Mouse (Mus musculus) myocyte (in vitro differentiated cells): ENCODE measurements around the gene Nae1. TPM values are rescaled to one million over a fixed set of nuclear protein-coding genes. Genes with fewer than 3 reads are reported as not detected.
A peak's percentile ranks its signal among the peaks of the same experiment; 100 is the strongest.

Experiments
- H3K27me3 ChIP-seq: one replicate; pipeline ENCODE4 v1.6.1; 2011; ENCODE audit not compliant: control insufficient read depth, insufficient read depth, insufficient read length
- H3K36me3 ChIP-seq: one replicate; pipeline ENCODE4 v1.6.1; 2011; ENCODE audit not compliant: control insufficient read depth, insufficient read depth
- H3K4me2 ChIP-seq: one replicate; pipeline ENCODE4 v1.6.1; 2011; ENCODE audit warnings: low read depth, control low read depth
- H3K4me3 ChIP-seq: one replicate; pipeline ENCODE4 v1.5.1; 2011; ENCODE audit warnings: mild to moderate bottlenecking, control low read depth, moderate library complexity
- H3K79me2 ChIP-seq: one replicate; pipeline ENCODE4 v1.6.1; 2011; ENCODE audit not compliant: control insufficient read depth, insufficient read depth
- H3ac ChIP-seq: one replicate; pipeline ENCODE4 v1.6.1; 2011; ENCODE audit not compliant: control insufficient read depth, insufficient read length
- CEBPB ChIP-seq: IDR thresholded peaks from 2 replicates; pipeline ENCODE4 v1.6.1; 2011; ENCODE audit warnings: mild to moderate bottlenecking, moderate library complexity; ENCODE audit not compliant: poor library complexity, insufficient read depth, severe bottlenecking
- E2F4 ChIP-seq: IDR thresholded peaks from one replicate; pipeline ENCODE4 v1.6.1; 2011; ENCODE audit warnings: mild to moderate bottlenecking, control low read depth, moderate library complexity; ENCODE audit not compliant: insufficient read depth
- MAX ChIP-seq: IDR thresholded peaks from one replicate; pipeline ENCODE4 v1.6.1; 2011; ENCODE audit warnings: low read depth, mild to moderate bottlenecking, control low read depth
- MYOD1 ChIP-seq, 3 experiments: IDR thresholded peaks; one replicate each; pipeline ENCODE4 v1.6.1; 2011; ENCODE audit warnings: control low read depth in 2 of 3, low read depth in 2 of 3, mild to moderate bottlenecking in 2 of 3, moderate library complexity in 1 of 3; ENCODE audit not compliant: insufficient read length in 2 of 3, control insufficient read depth in 1 of 3
- MYOG ChIP-seq, 3 experiments: IDR thresholded peaks; one replicate each; pipeline ENCODE4 v1.6.1; 2011; ENCODE audit warnings: control low read depth in 2 of 3, low read depth in 2 of 3, mild to moderate bottlenecking in 2 of 3; ENCODE audit not compliant: insufficient read length in 2 of 3, control insufficient read depth in 1 of 3, insufficient read depth in 1 of 3
- POLR2A ChIP-seq: IDR thresholded peaks from one replicate; pipeline ENCODE4 v1.6.1; 2011; ENCODE audit warnings: low read depth, mild to moderate bottlenecking, control low read depth, moderate library complexity; ENCODE audit not compliant: insufficient read length
- POLR2AphosphoS2 ChIP-seq: IDR thresholded peaks from one replicate; pipeline ENCODE4 v1.6.1; 2011; ENCODE audit warnings: low read depth, control low read depth; ENCODE audit not compliant: insufficient read length
- REST ChIP-seq: IDR thresholded peaks from one replicate; pipeline ENCODE4 v1.6.1; 2011; ENCODE audit warnings: mild to moderate bottlenecking, control low read depth, moderate library complexity; ENCODE audit not compliant: insufficient read depth, insufficient read length
- SRF ChIP-seq: IDR thresholded peaks from one replicate; pipeline ENCODE4 v1.6.1; 2011; ENCODE audit warnings: low read depth; ENCODE audit not compliant: control insufficient read depth, insufficient read length
- TCF12 ChIP-seq: IDR thresholded peaks from one replicate; pipeline ENCODE4 v1.6.1; 2011; ENCODE audit warnings: mild to moderate bottlenecking, control low read depth; ENCODE audit not compliant: poor library complexity, insufficient read depth, severe bottlenecking
- TCF3 ChIP-seq: IDR thresholded peaks from one replicate; pipeline ENCODE4 v1.6.1; 2011; ENCODE audit warnings: low read depth, control low read depth; ENCODE audit not compliant: insufficient read length
- USF1 ChIP-seq: IDR thresholded peaks from one replicate; pipeline ENCODE4 v1.6.1; 2011; ENCODE audit warnings: low read depth, mild to moderate bottlenecking, control low read depth, moderate library complexity
- polyA plus RNA-seq: library from polyadenylated mRNA; unstranded; fragments of >200 nt; fragmentation: generic; extraction: Trizol; gene quantifications from one replicate; pipeline ENCODE4 v1.2.1, GENCODE M21; 2012; ENCODE audit warnings: missing spikeins

The Nae1 gene
- polyA plus RNA-seq, 1 experiment, result 15.4 TPM

GRCm38 (mm10) chr8:104539566-104539965 is 5.1 kb upstream of the Nae1 start:
- H3K27me3 ChIP-seq, result peaks cover 31% of the 10 kb centered on the region
- H3K4me3 ChIP-seq, result no peak overlapping the region
- no peaks in the 10 kb centered on the region for H3K36me3 ChIP-seq
- no peak overlapping the region for H3K4me2 ChIP-seq
- TF ChIP-seq REST (no peak), TCF3 (no peak), MAX (no peak), USF1 (no peak), E2F4 (no peak), MYOD1 (IDR thresholded peaks at IDR 0.05; ENCODE audit: control insufficient read depth in 1 of 3, insufficient read length in 2 of 3, low read depth in 2 of 3) (no peak), SRF (no peak)
- H3K79me2 ChIP-seq, result no peaks in the 10 kb centered on the region
- no peak overlapping the region for H3ac ChIP-seq

DNA sequence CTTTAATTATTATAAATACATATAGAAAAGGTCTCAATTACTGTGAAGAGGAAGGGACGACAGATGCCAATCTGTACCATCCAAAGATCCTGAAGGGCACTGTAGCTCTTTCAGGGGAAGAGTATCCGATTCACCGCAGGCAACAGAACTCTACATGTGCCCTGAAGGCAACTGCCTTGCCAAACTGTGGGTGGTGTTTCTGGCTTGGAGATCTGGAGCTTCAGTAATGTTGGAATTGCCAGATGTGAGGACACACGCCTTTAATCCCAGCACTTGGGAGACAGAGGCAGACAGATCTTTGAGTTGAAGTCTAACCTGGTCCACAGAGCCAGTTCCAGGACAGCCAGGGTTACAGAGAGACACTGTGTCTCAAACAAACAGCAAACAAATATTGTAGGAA is 4.5 kb upstream of the Nae1 start:
- H3K79me2 ChIP-seq, result peaks cover 1% of the 10 kb centered on the region
- H3ac ChIP-seq, result no peak overlapping the region
- TF ChIP-seq MAX (no peak), SRF (no peak), MYOD1 (IDR thresholded peaks at IDR 0.05; ENCODE audit: control insufficient read depth in 1 of 3, insufficient read length in 2 of 3, low read depth in 2 of 3) (no peak), POLR2AphosphoS2 (no peak), MYOG (IDR thresholded peaks at IDR 0.05; ENCODE audit: control insufficient read depth in 1 of 3, insufficient read depth in 1 of 3, insufficient read length in 2 of 3, low read depth in 2 of 3) (no peak), TCF12 (no peak), CEBPB (no peak), TCF3 (no peak), USF1 (no peak), REST (no peak), POLR2A (no peak), E2F4 (no peak)
- H3K4me2 ChIP-seq, result no peak overlapping the region
- no peak overlapping the region for H3K4me3 ChIP-seq
- H3K27me3 ChIP-seq, result peaks cover 31% of the 10 kb centered on the region
- no peaks in the 10 kb centered on the region for H3K36me3 ChIP-seq

- peak overlapping the region; percentile 99 for H3K4me2 ChIP-seq
- TF ChIP-seq SRF (no peak), POLR2A (no peak), MYOG (IDR thresholded peaks at IDR 0.05; ENCODE audit: control insufficient read depth in 1 of 3, insufficient read depth in 1 of 3, insufficient read length in 2 of 3, low read depth in 2 of 3) (no peak), MAX (no peak), REST (no peak), TCF12 (no peak), POLR2AphosphoS2 (no peak), CEBPB (no peak), TCF3 (no peak), MYOD1 (IDR thresholded peaks at IDR 0.05; ENCODE audit: control insufficient read depth in 1 of 3, insufficient read length in 2 of 3, low read depth in 2 of 3) (no peak), USF1 (no peak), E2F4 (no peak)
- H3K4me3 ChIP-seq, result peak overlapping the region; percentile 74
Observed at GRCm38 (mm10) chr8:104536028-104536427, 1.6 kb upstream of the Nae1 start.

DNA sequence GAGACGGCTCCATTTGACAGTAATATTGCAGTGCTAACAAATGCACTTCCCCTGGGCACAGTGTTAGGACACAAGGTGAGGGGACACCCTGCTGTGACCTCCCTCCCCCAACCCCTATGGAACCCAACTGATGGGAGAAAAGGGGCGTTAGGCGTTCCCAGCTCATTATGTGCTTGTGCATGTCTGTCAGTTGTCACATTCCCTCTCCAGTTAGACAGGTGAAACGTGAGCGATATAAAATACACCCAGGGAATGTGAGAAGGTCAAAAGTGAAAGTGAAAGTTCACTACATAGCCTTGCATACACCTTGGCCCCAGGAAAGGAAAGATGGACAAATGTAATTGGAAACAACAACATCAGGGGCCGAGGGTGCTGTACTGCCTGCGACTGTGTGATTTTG is 941 bp upstream of the Nae1 start:
- H3K4me3 ChIP-seq, result peak overlapping the region; percentile 74
- H3ac ChIP-seq, result no peak overlapping the region
- H3K79me2 ChIP-seq, result peaks cover 29% of the 10 kb centered on the region
- TF ChIP-seq E2F4, result no peak
- no peak for TF ChIP-seq SRF
- TF ChIP-seq TCF3, result no peak
- TF ChIP-seq CEBPB, result no peak
- TF ChIP-seq TCF12, result no peak
- TF ChIP-seq MYOG (IDR thresholded peaks at IDR 0.05; ENCODE audit: control insufficient read depth in 1 of 3, insufficient read depth in 1 of 3, insufficient read length in 2 of 3, low read depth in 2 of 3), result no peak
- H3K36me3 ChIP-seq, result no peaks in the 10 kb centered on the region
- H3K27me3 ChIP-seq, result no peaks in the 10 kb centered on the region
- peak overlapping the region; percentile 99 for H3K4me2 ChIP-seq

More at GRCm38 (mm10) chr8:104536028-104536427, 1.6 kb upstream of the Nae1 start:
- Histone ChIP-seq H3K79me2 (peaks cover 29% of the 10 kb centered on the region), H3K27me3 (peaks cover 6% of the 10 kb centered on the region), H3ac (no peak overlapping the region), H3K36me3 (no peaks in the 10 kb centered on the region)

- H3K4me3 ChIP-seq, result peak overlapping the region; percentile 74
- H3K27me3 ChIP-seq, result no peaks in the 10 kb centered on the region
- peak overlapping the region; percentile 50 for H3ac ChIP-seq
- no peaks in the 10 kb centered on the region for H3K36me3 ChIP-seq
- TF ChIP-seq POLR2AphosphoS2 (no peak), MYOG (IDR thresholded peaks at IDR 0.05; ENCODE audit: control insufficient read depth in 1 of 3, insufficient read depth in 1 of 3, insufficient read length in 2 of 3, low read depth in 2 of 3) (no peak), TCF3 (no peak), SRF (no peak)
- H3K4me2 ChIP-seq, result peak overlapping the region; percentile 99
- H3K79me2 ChIP-seq, result peaks cover 29% of the 10 kb centered on the region
Observed at GRCm38 (mm10) chr8:104534779-104535141, 323 bp upstream of the Nae1 start.
